Mouse (Mus musculus): Measurements from ENCODE around the gene Ciao2a.

The Ciao2a gene

GRCm38 (mm10) chr9:66126456-66127192 lies at the start of gene Ciao2a, which contains the start of gene Snx1:
Ciao2a (plus strand) TSS chr9:66126611.
Snx1 (minus strand) TSS chr9:66126587.
- DNase-seq (ENCODE audit: low spot score in 2 of 2) = peak; percentile 91 to 95

GRCm38 (mm10) chr9:66078072-66078471 lies 48.3 kb upstream of the Ciao2a start:
- no peak for DNase-seq (ENCODE audit: low spot score in 2 of 2)

- DNase-seq (ENCODE audit: low spot score in 2 of 2) = no peak
Measured at GRCm38 (mm10) chr9:66078493-66078892, 47.9 kb upstream of the Ciao2a start.

GRCm38 (mm10) chr9:66080804-66081459 lies 45.5 kb upstream of the Ciao2a start:
- no peak for DNase-seq (ENCODE audit: low spot score in 2 of 2)

GRCm38 (mm10) chr9:66081999-66082398 lies 44.4 kb upstream of the Ciao2a start:
- no peak for DNase-seq (ENCODE audit: low spot score in 2 of 2)

GRCm38 (mm10) chr9:66084171-66084570 lies 42.2 kb upstream of the Ciao2a start:
- no peak for DNase-seq (ENCODE audit: low spot score in 2 of 2)

- no peak for DNase-seq (ENCODE audit: low spot score in 2 of 2)
Measured at GRCm38 (mm10) chr9:66087062-66087461, 39.3 kb upstream of the Ciao2a start.

- DNase-seq (ENCODE audit: low spot score in 2 of 2) = peak; percentile 21 to 66
Measured at GRCm38 (mm10) chr9:66088411-66088810, 38.0 kb upstream of the Ciao2a start.

- DNase-seq (ENCODE audit: low spot score in 2 of 2) = no peak
Measured at GRCm38 (mm10) chr9:66090593-66091244, 35.7 kb upstream of the Ciao2a start.

- no peak for DNase-seq (ENCODE audit: low spot score in 2 of 2)
Measured at GRCm38 (mm10) chr9:66091327-66092231, 34.8 kb upstream of the Ciao2a start.

- no peak for DNase-seq (ENCODE audit: low spot score in 2 of 2)
Measured at GRCm38 (mm10) chr9:66092664-66093063, 33.7 kb upstream of the Ciao2a start.

- DNase-seq (ENCODE audit: low spot score in 2 of 2) = no peak
Measured at GRCm38 (mm10) chr9:66101577-66101976, 24.8 kb upstream of the Ciao2a start.

- no peak for DNase-seq (ENCODE audit: low spot score in 2 of 2)
Measured at GRCm38 (mm10) chr9:66102668-66103067, 23.7 kb upstream of the Ciao2a start.

- no peak for DNase-seq (ENCODE audit: low spot score in 2 of 2)
Measured at GRCm38 (mm10) chr9:66104601-66105000, 21.8 kb upstream of the Ciao2a start.

- DNase-seq (ENCODE audit: low spot score in 2 of 2) = no peak
Measured at GRCm38 (mm10) chr9:66105168-66105567, 21.2 kb upstream of the Ciao2a start.

- no peak for DNase-seq (ENCODE audit: low spot score in 2 of 2)
Measured at GRCm38 (mm10) chr9:66109574-66109973, 16.8 kb upstream of the Ciao2a start.

- DNase-seq (ENCODE audit: low spot score in 2 of 2) = no peak
Measured at GRCm38 (mm10) chr9:66110126-66110525, 16.3 kb upstream of the Ciao2a start.

GRCm38 (mm10) chr9:66110611-66111379 lies 15.6 kb upstream of the Ciao2a start:
- no peak for DNase-seq (ENCODE audit: low spot score in 2 of 2)

- no peak for DNase-seq (ENCODE audit: low spot score in 2 of 2)
Measured at GRCm38 (mm10) chr9:66114341-66114740, 12.1 kb upstream of the Ciao2a start.

- DNase-seq (ENCODE audit: low spot score in 2 of 2) = no peak
Measured at GRCm38 (mm10) chr9:66116890-66117289, 9.5 kb upstream of the Ciao2a start.

- DNase-seq (ENCODE audit: low spot score in 2 of 2) = no peak
Measured at GRCm38 (mm10) chr9:66119498-66119897, 6.9 kb upstream of the Ciao2a start.

Data from thymus, postnatal 10 days (tissue).